Mouse (Mus musculus) G1E (cell line): ENCODE measurements around the gene Lrrfip1.

Experiments
- CTCF ChIP-seq: IDR thresholded peaks from 2 replicates; pipeline ENCODE4 v1.5.1; 2012; ENCODE audit warnings: low read depth, low read length, inconsistent platforms, mixed read lengths
- GATA1 ChIP-seq: IDR thresholded peaks from 2 replicates; pipeline ENCODE4 v1.6.1; 2012; ENCODE audit warnings: borderline replicate concordance, low read length, inconsistent platforms, mixed read lengths
- GATA2 ChIP-seq: IDR thresholded peaks from 2 replicates; pipeline ENCODE4 v1.6.1; 2012; ENCODE audit warnings: low read depth, low read length, inconsistent platforms, borderline replicate concordance
- TAL1 ChIP-seq: conservative IDR thresholded peaks from 2 replicates; pipeline ENCODE4 v1.6.1; 2012; ENCODE audit warnings: low read depth, low read length, inconsistent platforms, mixed read lengths

- TF ChIP-seq CTCF = no peak
- no peak for TF ChIP-seq TAL1
- TF ChIP-seq GATA1 = no peak
- no peak for TF ChIP-seq GATA2
Observed at GRCm38 (mm10) chr1:90953688-90954087, 44.8 kb upstream of the Lrrfip1 start.
